Mouse (Mus musculus): ENCODE data around the gene Clmp.

Gene Clmp

DNA sequence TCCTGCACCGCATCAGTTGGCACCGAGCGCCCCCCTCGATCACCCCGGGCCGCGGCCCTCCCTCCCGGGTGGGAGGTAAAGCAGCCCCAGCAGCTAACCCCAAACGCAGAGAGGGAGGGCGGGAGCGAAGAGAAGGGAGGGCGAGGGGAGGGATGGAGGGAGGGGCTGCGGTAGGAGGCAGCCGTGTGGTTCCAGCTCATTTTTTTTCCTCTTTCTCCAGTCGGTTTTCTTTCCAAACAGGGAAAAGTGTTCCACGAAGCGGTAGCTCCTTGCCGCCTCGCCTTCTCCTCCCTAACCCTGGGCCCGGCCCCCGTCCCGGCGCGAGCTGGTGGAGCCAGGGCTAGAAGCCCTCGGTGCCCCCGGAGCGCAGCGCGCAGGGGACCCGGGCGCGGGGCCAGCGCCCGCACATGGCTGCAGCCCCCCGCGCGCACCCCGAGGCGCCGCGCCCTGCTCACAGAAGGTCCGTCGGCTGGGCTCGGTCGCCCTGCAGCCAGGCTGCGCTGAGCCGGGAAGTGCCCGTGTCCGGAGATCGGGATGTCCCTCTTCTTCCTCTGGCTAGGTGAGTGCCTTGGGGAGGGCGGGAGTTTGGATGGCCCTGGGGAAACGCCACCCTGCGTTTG lies at the start of gene Clmp:
Gene Clmp, plus strand, starts transcription at position 162 of the 620 bp plus-strand sequence.
- peak in 1 of 2 experiments; percentile 13 for DNase-seq (ENCODE audit: inconsistent age in 2 of 2, low spot score in 1 of 2)

DNA sequence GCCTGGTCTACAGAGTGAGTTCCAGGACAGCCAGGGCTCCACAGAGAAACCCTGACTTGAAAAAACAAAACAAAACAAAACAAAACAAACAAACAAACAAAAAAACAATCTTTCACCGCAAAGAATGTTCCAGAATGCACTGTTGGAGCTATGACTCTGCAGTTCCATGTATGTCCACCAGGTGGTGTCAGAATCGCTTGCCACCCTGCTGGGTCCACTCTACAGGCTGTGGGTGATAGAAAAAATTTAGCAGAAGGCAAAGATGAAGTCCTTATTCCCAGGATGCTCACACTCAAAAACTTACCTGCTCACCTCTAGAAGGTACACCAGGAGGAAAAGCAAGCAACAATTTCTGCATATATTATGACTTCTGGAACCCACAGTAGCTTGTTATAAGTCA lies 49.7 kb upstream of the Clmp start:
- peak; percentile 52 to 86 for DNase-seq (ENCODE audit: inconsistent age in 2 of 2, low spot score in 1 of 2)

DNA sequence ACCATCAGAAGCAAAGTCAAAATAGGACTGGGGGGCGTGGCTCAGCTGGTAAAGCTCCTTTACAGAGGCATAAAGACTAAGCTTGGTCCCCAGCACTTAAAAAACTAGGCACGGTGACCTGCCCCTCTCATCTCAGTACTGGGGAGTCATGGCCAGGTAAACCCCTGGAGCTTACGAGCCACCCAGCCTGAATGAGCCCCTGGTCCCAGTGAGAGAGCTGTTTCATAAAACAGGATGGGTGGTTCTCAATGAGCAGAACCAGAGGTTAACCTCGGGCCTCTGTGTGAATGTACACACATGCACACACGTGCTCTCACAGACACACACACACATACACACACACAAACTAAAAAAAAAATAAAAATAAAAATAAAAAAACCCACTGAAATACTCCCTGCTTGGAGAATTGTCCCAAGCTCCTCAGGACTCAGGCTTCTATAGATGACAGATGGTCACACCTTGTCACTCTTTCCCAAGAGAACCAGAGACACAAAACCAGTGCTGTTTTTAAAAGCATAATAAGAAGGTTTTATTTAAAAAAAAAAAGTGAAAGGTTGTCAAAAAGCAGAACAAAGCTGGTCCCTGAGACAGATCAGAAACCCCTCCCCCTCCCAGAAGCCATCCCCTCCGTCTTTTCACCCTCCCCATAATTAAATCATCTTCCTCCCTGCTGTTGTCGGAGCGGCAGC lies 47.9 kb upstream of the Clmp start:
- no peak for DNase-seq (ENCODE audit: inconsistent age in 2 of 2, low spot score in 1 of 2)

DNA sequence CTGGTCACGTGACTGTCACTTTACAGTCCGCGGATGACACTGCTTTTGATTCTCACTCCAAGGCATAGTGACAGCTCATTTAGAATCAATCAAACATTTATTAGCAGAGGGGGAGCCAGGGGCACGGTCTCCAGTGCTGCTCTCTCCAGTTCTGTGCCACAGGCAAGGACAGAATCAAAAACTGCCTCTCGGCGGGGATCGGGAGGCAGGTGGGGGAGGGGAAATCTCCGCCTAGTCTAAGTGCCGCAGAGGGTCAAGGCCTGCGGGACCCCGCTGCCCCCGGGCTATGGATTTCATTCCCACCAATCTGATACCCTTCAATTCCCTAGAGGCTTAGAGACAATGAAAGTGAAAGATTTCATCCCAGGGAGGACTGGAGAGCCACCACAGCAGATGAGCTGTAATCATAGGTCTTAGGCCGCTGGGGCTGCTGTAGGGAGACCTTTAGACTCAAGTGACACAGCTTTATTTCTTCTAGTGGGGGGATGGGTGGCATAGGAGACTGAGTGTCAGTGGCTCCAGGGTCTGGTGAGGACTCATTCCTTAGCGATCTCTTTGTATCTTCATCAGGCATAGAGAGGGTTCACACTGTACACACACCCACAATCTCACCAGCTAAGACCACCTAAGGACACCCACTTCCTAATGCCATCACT lies 47.2 kb upstream of the Clmp start:
- DNase-seq (ENCODE audit: inconsistent age in 2 of 2, low spot score in 1 of 2), result peak; percentile 50 to 81

DNA sequence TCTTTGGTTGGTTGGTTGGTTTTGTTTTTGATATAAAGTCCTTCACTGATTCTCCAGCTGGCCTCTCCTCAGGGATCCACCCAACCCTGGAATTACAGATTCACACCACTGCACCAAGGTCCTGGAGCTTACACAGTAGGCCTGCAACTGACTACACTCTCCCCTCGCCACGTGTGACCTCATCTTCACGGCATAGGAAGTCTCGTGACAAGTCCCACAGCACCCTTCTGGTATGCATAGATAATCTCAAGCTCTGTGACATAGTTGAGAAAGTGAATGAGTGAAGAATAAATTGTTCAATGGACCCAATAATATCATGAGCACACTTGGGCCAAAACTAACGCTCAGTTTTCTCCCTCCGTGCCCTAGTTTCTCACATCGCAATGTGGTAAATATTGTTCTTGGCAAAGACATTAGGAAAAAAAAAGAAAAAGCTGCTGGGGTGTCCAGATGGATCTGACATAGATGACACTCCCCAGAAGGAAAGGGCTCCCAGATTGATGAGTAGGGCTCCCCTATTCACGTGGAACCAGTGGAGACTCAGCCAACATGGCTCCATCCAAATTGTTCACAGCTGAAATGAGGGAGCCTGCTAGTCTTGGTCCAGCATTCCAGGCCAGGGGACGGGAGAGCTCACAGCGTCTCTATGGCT lies 46.1 kb upstream of the Clmp start:
- DNase-seq (ENCODE audit: inconsistent age in 2 of 2, low spot score in 1 of 2), result no peak

DNA sequence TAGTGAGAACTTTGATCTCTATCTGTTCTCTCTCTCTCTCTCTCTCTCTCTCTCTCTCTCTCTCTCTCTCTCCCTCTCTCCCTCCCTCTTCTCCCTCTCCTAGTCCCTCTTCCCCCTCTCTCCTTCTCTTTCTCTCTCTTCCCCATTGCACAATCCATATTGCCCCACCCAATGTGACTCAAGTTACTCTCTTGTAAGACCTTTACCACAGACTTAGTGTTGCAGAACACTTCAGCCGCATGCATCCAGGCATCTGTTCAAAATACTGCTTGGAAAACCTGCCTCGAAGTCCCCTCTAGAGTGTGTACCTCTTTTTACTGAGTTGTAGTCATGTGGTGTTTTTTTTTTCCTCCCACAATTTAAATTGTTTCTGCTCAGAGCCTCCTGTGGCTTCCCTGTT lies 44.4 kb upstream of the Clmp start:
- no peak for DNase-seq (ENCODE audit: inconsistent age in 2 of 2, low spot score in 1 of 2)

DNA sequence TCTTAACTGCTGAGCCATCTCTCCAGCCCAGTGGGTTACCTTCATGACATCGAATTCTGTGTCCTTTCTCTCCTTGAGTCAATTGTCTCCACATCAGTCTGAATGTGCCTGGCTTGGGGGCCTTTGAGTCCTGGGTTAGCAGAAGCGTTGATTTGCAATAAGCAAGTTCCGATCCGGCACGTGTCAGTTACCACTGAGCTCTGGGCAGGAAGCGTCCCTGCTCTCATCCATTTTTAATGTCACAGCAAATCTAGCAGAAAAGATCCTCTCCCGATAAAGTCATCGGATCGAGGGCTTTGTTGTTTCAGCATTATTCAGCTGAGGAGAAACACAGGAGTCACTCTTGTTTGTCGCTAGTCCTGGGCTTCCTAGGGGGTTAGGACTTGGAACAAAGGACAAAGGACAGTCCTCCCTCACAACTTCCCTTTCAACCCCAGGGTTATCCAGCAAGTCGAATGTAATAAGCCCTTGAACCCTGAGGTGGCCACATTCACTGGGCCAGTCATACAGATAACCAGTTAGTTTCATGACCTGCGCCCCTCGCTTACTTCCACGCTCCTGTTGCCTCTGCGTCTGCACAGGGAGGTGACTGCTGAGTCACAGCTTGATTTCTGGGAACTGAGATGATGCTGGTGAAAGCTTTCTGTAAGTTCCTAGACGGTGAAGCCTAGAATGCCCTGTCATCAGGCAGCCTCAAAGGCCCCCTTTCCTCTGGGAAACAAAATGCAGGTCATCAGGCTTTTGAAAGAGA lies 43.1 kb upstream of the Clmp start:
- peak in 1 of 2 experiments; percentile 65 for DNase-seq (ENCODE audit: inconsistent age in 2 of 2, low spot score in 1 of 2)

DNA sequence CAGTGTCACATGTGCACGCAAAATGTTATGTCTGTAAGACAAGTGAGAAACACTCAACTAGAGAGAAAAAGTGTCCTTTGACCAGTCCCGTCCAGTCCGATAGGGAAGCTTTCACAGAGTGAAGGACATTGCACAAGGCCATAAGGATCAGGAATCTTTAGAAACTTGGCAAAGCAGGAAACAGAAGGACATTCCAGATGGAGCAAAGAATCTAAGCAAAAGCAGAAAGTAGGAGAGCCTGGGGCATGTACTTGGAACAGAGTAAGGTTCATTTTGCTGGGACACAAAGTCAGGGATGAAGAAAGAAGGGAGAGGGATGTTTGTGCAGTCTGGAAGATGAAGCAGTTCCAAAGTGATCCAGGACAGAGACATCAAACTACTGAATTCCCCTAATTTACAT lies 36.3 kb upstream of the Clmp start:
- DNase-seq (ENCODE audit: inconsistent age in 2 of 2, low spot score in 1 of 2), result peak in 1 of 2 experiments; percentile 63

DNA sequence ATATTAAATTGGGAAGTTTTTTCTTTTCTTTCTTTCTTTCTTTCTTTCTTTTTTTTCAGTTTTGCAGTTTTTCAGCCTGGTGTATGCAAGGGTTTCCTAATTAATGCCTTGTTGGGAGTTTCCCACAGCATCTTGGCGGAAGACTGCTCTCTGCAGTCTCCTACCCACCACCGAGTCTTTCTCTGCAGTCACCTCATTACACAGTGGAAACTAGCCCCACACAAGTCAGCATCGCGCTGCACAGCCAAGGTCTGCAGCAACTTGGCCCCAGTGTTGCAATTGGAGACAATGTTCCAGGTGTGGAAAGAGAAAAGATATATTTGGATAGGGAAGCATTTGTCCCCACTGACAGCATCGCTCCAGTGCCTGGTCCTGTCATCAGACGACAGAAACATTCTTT lies 35.8 kb upstream of the Clmp start:
- no peak for DNase-seq (ENCODE audit: inconsistent age in 2 of 2, low spot score in 1 of 2)

DNA sequence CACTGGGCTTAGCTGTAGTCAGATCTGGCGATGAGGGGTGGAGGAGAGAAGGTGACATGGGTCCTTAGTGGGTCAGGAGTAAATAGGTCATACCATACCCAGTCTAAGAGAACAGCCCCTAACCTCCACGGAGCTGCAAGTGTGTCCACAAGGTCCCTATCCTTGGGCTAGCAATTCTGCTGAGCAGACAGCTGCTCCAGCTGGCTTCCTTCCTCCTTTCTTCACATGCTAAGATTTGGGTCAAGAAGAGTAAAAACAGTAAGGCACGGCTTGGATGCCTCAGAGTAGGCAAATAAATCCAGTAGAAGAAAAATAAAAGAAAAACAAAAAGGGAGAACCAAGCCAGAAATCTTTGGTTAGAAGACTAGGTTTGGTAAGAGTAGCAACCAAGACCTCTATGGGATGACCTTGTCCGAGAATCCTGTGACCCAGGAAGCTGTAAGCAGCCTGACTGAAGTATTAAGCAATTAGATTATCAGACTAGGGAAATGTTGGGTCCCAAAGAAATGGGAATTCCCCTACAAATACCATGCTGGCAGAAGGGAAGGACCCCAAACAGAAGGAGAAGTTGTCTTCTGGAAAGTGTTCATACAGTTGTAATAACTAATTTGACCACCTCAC lies 34.4 kb upstream of the Clmp start:
- no peak for DNase-seq (ENCODE audit: inconsistent age in 2 of 2, low spot score in 1 of 2)

DNA sequence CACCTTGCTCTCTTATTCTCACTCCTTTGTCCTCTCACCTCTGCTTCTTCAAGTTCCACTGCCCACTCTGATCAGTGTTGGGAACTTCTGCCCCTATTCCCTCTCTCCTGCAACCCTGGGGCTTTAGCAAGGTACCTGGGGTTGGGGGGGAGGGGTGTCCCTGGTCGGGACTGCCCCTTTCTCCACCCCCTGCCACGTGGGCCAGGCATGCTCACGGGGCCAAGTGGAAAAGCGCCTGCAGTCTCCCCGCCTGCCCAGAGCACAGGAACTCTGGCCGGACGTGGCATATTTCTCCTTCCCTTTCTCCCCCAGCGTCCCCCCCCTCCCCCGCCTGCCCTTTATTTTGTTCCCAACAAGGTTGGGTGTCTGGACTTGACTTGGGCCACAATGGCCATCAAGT lies 33.0 kb upstream of the Clmp start:
- DNase-seq (ENCODE audit: inconsistent age in 2 of 2, low spot score in 1 of 2), result no peak

DNA sequence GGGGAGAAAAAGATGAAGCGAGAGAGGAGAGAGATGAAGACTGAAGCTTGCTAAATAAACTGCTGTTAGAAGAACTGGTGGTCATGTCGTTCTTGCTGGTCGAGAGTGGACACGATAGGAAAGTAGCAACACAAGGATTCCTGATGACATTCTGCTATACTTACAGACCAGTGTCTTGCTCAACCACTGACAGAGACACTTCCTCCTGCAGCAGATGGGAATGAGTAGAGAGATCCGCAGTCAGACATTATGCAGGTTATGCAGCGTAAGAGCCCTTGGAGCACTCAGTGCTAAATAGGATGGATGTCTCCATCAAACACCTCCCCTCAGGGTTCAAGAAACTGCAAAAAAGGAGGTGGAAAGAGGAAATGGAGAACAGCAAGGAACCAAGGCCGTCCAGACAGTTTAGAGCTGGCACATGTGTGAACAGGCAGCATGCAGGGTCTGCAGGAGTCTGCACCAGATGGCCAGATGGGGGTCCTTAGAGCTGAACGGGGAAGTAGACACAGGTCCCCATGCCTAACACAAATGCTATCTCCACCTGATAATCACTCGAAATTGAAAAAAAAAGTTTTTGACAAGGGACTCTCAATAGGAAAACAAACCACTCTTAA lies 19.5 kb upstream of the Clmp start:
- no peak for DNase-seq (ENCODE audit: inconsistent age in 2 of 2, low spot score in 1 of 2)

DNA sequence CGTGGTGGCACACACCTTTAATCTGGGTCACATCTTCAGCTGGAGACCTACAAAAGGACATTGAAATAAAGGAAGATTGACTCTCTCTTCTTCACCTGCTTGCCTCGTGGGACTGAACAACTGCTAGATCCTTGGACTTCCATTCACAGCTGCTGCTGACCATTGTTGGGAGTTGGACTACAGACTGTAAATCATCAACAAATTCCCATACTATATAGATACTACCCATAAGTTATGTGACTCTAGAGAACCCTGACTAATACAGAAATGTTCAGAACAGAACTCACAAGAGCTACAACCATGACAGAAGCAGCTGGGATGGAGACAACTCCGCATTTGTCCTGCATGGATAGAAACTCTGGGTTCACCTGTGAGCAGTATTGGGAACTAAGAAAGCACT lies 15.4 kb upstream of the Clmp start, which contains the start of gene Gm21915:
Gene Gm21915, plus strand, starts transcription at position 301 of the 400 bp plus-strand sequence.
- no peak for DNase-seq (ENCODE audit: inconsistent age in 2 of 2, low spot score in 1 of 2)

DNA sequence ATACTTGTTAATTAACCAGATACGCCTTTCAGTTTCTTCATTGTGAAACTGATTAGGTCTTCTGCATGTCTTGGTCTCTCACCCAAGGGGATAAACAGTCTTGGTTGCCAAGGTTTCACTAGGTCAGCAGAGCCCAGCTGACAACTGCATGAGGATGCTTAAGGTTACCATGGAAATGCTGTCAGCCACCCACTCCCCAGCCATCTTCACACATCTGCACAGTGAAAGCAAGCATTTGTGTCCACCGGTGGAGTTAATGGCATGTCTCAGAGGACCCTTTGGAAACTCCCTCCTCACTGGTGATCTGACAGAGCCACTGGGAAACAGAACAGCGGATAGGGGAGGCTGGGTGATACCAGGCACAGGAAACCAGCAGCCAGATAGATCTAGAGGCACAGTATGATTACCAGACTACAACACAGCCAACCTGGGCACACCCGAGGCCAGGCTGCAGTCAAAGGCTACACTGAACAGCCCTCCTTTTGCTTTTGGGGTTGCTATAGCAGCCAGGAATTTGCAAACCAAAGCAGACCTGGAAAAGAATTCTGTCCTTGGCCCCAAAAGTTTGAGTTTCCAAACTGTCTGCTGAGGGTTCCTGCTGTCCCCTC lies 14.3 kb upstream of the Clmp start:
- peak in 1 of 2 experiments; percentile 48 for DNase-seq (ENCODE audit: inconsistent age in 2 of 2, low spot score in 1 of 2)

DNA sequence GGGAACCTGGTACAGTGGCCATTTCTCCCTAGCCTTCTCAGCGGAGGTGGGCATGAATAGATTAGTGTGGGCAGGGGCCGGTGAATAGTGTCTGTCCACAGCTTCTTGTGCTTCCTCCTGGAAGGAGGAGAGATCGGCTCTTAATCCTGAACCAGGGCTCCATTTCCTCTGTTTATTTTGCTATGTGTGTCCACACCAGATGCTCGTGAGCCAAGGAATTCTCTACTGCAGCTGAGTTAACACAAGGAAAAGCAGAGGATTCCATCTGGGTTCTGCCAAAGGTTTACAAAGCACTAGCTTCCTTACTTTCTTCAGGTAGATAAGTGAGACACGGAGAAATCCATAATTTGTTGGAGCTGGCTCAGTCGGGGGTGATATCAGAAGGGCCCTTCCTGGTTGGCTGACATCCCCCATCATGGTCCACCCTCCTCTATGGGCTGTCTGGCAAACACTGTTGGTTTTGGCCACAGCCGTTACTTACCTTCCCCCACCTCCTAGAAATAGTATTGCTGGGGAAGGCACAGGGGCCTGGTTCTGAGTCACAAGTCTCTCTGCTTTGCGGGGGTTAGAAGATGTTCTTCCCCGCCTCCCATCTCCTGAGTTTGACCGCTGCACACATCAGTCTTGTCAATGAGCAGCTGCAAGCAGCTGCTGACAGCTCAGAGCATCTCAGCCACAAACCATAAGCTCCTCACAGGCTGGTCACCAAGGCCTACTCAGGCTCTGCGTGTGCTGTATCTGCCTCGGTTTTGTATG lies 10.4 kb upstream of the Clmp start:
- no peak for DNase-seq (ENCODE audit: inconsistent age in 2 of 2, low spot score in 1 of 2)

DNA sequence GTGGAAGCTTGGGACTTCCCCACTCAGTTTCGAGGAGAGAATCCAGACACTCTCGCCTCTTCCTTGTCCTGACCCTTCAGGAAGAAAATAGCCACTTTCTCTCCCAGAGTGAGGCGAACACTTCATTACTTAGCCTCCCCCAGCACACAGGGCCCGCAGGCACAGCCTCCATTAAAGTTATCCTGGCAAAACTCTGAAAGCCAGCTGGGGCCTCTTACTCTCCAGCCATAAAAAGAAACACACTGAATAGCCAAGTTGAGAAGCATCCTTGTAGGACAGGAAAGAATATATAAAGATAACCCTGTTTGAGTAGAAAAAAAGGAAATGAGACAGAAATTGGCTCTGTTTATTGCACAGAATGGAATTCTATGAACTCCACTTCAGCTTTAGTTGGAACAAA lies 7.1 kb upstream of the Clmp start:
- DNase-seq (ENCODE audit: inconsistent age in 2 of 2, low spot score in 1 of 2), result no peak

DNA sequence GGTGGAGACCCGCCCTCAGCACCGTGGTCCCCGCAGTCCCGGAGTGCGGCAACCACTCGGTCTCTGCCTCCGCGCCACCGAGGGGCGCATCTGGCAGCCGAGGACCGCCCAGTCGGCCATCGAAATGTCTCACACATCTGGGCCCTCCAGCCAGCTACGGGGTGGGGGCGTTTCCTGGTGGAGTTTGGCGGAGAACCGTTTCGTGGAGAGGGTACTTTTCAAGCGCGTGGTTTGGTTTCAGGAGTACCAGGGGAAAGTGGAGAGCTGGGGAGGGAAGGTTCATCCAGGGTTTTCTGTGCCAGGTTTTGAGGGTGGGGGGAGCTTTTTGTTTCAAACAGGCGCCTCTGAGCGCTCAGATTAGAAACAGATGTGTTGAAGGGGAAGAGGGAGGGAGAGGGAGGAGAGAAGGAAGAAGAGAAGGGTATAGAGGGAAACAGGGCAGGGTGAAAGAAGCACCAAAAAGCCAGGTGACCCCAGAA lies 698 bp downstream of the Clmp start:
- DNase-seq (ENCODE audit: inconsistent age in 2 of 2, low spot score in 1 of 2), result peak in 1 of 2 experiments; percentile 57

DNA sequence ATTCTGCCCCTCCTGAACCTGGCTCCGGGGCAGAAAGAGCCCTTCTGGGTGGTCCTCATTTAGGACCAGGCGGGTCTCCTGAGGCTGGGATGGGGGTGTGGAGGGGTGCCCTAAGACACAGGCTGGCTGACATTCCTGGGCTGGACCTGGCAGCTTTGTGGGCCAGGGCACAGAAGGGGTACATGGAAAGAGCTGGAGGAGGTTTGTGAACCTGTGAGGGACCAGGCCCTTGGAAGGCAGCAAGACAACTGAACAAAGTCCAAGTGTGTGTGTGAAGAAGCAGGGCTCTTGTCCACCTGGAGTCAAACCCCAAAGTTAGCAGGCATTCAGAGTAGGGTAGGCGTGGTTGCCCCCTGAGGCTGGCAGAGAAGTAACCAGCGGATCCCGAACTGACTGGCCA lies 1.3 kb downstream of the Clmp start:
- DNase-seq (ENCODE audit: inconsistent age in 2 of 2, low spot score in 1 of 2), result no peak

DNA sequence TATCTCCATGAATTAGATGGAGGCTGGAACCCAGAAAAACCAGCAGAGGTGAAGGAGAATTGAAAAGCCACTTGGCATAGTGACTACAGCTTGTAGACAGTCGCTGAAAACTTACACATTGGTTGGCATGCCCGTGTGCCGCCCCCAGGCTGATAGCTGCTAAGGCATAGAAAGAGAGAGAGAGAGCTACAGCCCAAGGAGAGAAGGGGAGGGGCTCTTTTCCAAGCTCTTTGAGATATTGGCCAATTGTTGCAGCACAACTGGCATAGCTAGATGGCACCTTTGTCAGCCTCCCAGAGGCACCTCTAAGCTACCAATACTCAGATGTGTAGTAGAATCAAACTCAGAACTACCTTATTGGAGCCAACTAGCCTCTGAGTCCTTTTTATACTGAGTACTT lies 1.8 kb downstream of the Clmp start:
- DNase-seq (ENCODE audit: inconsistent age in 2 of 2, low spot score in 1 of 2), result no peak

Measured in adrenal gland, adult (tissue).